Mouse (Mus musculus) erythroblast, embryonic 14.5 days (primary cell): ENCODE results near the gene Megf9. TPM values are rescaled to one million over a fixed set of nuclear protein-coding genes. Genes with fewer than 3 reads are reported as not detected.

ENCODE experiments used
- H3K27me3 ChIP-seq: 2 replicates; pipeline ENCODE4 v1.6.1; 2012; ENCODE audit warnings: inconsistent platforms; ENCODE audit not compliant: control insufficient read depth
- H3K36me3 ChIP-seq: 2 replicates; pipeline ENCODE4 v1.6.1; 2012; ENCODE audit warnings: mild to moderate bottlenecking, inconsistent platforms; ENCODE audit not compliant: control insufficient read depth
- H3K4me1 ChIP-seq: 2 replicates; pipeline ENCODE4 v1.6.1; 2012; ENCODE audit warnings: inconsistent platforms; ENCODE audit not compliant: control insufficient read depth
- H3K4me3 ChIP-seq: replicated peaks from 2 replicates; pipeline ENCODE3; 2012; ENCODE audit warnings: moderate library complexity, mild to moderate bottlenecking, inconsistent platforms
- H3K9me3 ChIP-seq: 2 replicates; pipeline ENCODE4 v1.6.1; 2012; ENCODE audit warnings: low read length, inconsistent platforms, mixed read lengths; ENCODE audit not compliant: control insufficient read depth
- GATA1 ChIP-seq: IDR thresholded peaks from 2 replicates; pipeline ENCODE4 v1.6.1; 2012; ENCODE audit warnings: low read length, inconsistent platforms, mixed read lengths
- TAL1 ChIP-seq: IDR thresholded peaks from 3 replicates; pipeline ENCODE4 v1.6.1; 2012; ENCODE audit warnings: low read length, inconsistent platforms, mixed read lengths
- polyA plus RNA-seq: library from polyadenylated mRNA; stranded (reverse); fragments of >175 nt; gene quantifications from 2 replicates; pipeline ENCODE4 v1.2.3, GENCODE M21; 2012

The Megf9 gene
- polyA plus RNA-seq, 1 experiment, result 0.99 TPM

- H3K36me3 ChIP-seq, result no peaks in the 10 kb centered on the region
- H3K4me3 ChIP-seq, result no peak overlapping the region
- no peaks in the 10 kb centered on the region for H3K4me1 ChIP-seq
- TF ChIP-seq GATA1, result no peak
- TF ChIP-seq TAL1, result no peak
- no peaks in the 10 kb centered on the region for H3K27me3 ChIP-seq
- H3K9me3 ChIP-seq, result no peaks in the 10 kb centered on the region
Observed at GRCm38 (mm10) chr4:70471398-70471797, 63.4 kb downstream of the Megf9 start.

- Histone ChIP-seq H3K27me3 (no peaks in the 10 kb centered on the region), H3K36me3 (no peaks in the 10 kb centered on the region), H3K4me3 (no peak overlapping the region), H3K9me3 (no peaks in the 10 kb centered on the region), H3K4me1 (no peaks in the 10 kb centered on the region)
- TF ChIP-seq GATA1 (no peak), TAL1 (no peak)
Observed at GRCm38 (mm10) chr4:70465921-70466689, 68.7 kb downstream of the Megf9 start.

GRCm38 (mm10) chr4:70463302-70463701, 71.5 kb downstream of the Megf9 start:
- Histone ChIP-seq H3K4me1 (no peaks in the 10 kb centered on the region), H3K27me3 (no peaks in the 10 kb centered on the region), H3K4me3 (no peak overlapping the region), H3K9me3 (no peaks in the 10 kb centered on the region), H3K36me3 (no peaks in the 10 kb centered on the region)
- TF ChIP-seq TAL1 (no peak), GATA1 (no peak)

- Histone ChIP-seq H3K4me3 (no peak overlapping the region), H3K36me3 (no peaks in the 10 kb centered on the region)
- no peak for TF ChIP-seq TAL1
Observed at GRCm38 (mm10) chr4:70461416-70461815, 73.4 kb downstream of the Megf9 start.

GRCm38 (mm10) chr4:70452161-70452560, 82.6 kb downstream of the Megf9 start:
- Histone ChIP-seq H3K9me3 (no peaks in the 10 kb centered on the region), H3K27me3 (no peaks in the 10 kb centered on the region), H3K36me3 (no peaks in the 10 kb centered on the region), H3K4me1 (no peaks in the 10 kb centered on the region), H3K4me3 (no peak overlapping the region)
- no peak for TF ChIP-seq GATA1
- no peak for TF ChIP-seq TAL1

More at GRCm38 (mm10) chr4:70461416-70461815, 73.4 kb downstream of the Megf9 start:
- no peaks in the 10 kb centered on the region for H3K27me3 ChIP-seq
- H3K4me1 ChIP-seq, result no peaks in the 10 kb centered on the region
- H3K9me3 ChIP-seq, result no peaks in the 10 kb centered on the region

GRCm38 (mm10) chr4:70451750-70452149, 83.0 kb downstream of the Megf9 start:
- H3K4me1 ChIP-seq, result no peaks in the 10 kb centered on the region
- no peaks in the 10 kb centered on the region for H3K36me3 ChIP-seq
- no peaks in the 10 kb centered on the region for H3K27me3 ChIP-seq
- H3K4me3 ChIP-seq, result no peak overlapping the region
- no peaks in the 10 kb centered on the region for H3K9me3 ChIP-seq
- TF ChIP-seq TAL1 (no peak), GATA1 (no peak)

GRCm38 (mm10) chr4:70449668-70450067, 85.1 kb downstream of the Megf9 start:
- Histone ChIP-seq H3K9me3 (no peaks in the 10 kb centered on the region), H3K4me3 (no peak overlapping the region), H3K4me1 (no peaks in the 10 kb centered on the region), H3K27me3 (no peaks in the 10 kb centered on the region), H3K36me3 (no peaks in the 10 kb centered on the region)
- TF ChIP-seq GATA1 (no peak), TAL1 (no peak)

- no peaks in the 10 kb centered on the region for H3K27me3 ChIP-seq
- no peaks in the 10 kb centered on the region for H3K4me1 ChIP-seq
- no peak overlapping the region for H3K4me3 ChIP-seq
- no peaks in the 10 kb centered on the region for H3K9me3 ChIP-seq
- TF ChIP-seq GATA1 (no peak), TAL1 (no peak)
- no peaks in the 10 kb centered on the region for H3K36me3 ChIP-seq
Observed at GRCm38 (mm10) chr4:70446774-70447173, 88.0 kb downstream of the Megf9 start.

- Histone ChIP-seq H3K27me3 (peaks cover 5% of the 10 kb centered on the region), H3K9me3 (no peaks in the 10 kb centered on the region), H3K36me3 (no peaks in the 10 kb centered on the region), H3K4me1 (no peaks in the 10 kb centered on the region), H3K4me3 (no peak overlapping the region)
- TF ChIP-seq TAL1 (no peak), GATA1 (no peak)
Observed at GRCm38 (mm10) chr4:70420202-70420601, 114.6 kb downstream of the Megf9 start.

- no peak for TF ChIP-seq TAL1
- no peak for TF ChIP-seq GATA1
- peaks cover 7% of the 10 kb centered on the region for H3K36me3 ChIP-seq
- no peaks in the 10 kb centered on the region for H3K9me3 ChIP-seq
- no peak overlapping the region for H3K4me3 ChIP-seq
- peaks cover 8% of the 10 kb centered on the region for H3K27me3 ChIP-seq
- H3K4me1 ChIP-seq, result peaks cover 28% of the 10 kb centered on the region
Observed at GRCm38 (mm10) chr4:70412126-70412525, 122.7 kb downstream of the Megf9 start.
